Mouse (Mus musculus) intestine, postnatal 0 days (tissue): ENCODE data around the gene Micu1. TPM values are rescaled to one million over a fixed set of nuclear protein-coding genes. Genes with fewer than 3 reads are reported as not detected.
A peak's percentile ranks its signal among the peaks of the same experiment; 100 is the strongest.
"Not testable (repeated sequence)": the region's sequence is repeated elsewhere in the genome, so short reads cannot be mapped to it uniquely, and the experiment has no call there.

Source experiments
- ATAC-seq: fragments of 200-750 bp; cut with Nextera tagmentation; 2 replicates; pipeline ENCODE4 v1.8.0; 2017; ENCODE audit warnings: mild to moderate bottlenecking, moderate TSS enrichment, moderate library complexity
- H3K27ac ChIP-seq: fragments of 300-500 bp; sonication (generic); 2 replicates; pipeline ENCODE4 v1.5.1; 2014; ENCODE audit warnings: mild to moderate bottlenecking, low read depth, low read length, moderate library complexity
- H3K27me3 ChIP-seq: fragments of 300-500 bp; sonication (generic); replicated peaks from 2 replicates; pipeline ENCODE4 v1.6.1; 2014; ENCODE audit warnings: low read length, mixed read lengths; ENCODE audit not compliant: control insufficient read depth, insufficient read depth
- H3K36me3 ChIP-seq: fragments of 300-500 bp; sonication (generic); 2 replicates; pipeline ENCODE4 v1.6.1; 2014; ENCODE audit warnings: mild to moderate bottlenecking, moderate library complexity; ENCODE audit not compliant: control insufficient read depth, insufficient read depth
- H3K4me1 ChIP-seq: fragments of 300-500 bp; sonication (generic); replicated peaks from 2 replicates; pipeline ENCODE4 v1.6.1; 2014; ENCODE audit warnings: antibody characterized with exemption, low read length, mixed read lengths; ENCODE audit not compliant: control insufficient read depth, insufficient read depth
- H3K4me2 ChIP-seq: fragments of 300-500 bp; sonication (generic); replicated peaks from 2 replicates; pipeline ENCODE4 v1.6.1; 2014; ENCODE audit warnings: low read depth, mild to moderate bottlenecking, moderate library complexity
- H3K4me3 ChIP-seq: fragments of 300-500 bp; sonication (generic); 2 replicates; pipeline ENCODE4 v1.5.1; 2014; ENCODE audit warnings: low read depth, low read length
- H3K9ac ChIP-seq: fragments of 300-500 bp; sonication (generic); 2 replicates; pipeline ENCODE4 v1.6.1; 2014; ENCODE audit warnings: mild to moderate bottlenecking, low read depth, low read length
- H3K9me3 ChIP-seq: fragments of 300-500 bp; sonication (generic); 2 replicates; pipeline ENCODE4 v1.6.1; 2016; ENCODE audit warnings: mixed run types; ENCODE audit not compliant: control insufficient read depth
- CTCF ChIP-seq: sonication (generic); IDR thresholded peaks from 2 replicates; pipeline ENCODE4 v1.5.1; 2016; ENCODE audit warnings: low read depth, mild to moderate bottlenecking, control low read depth, antibody characterized with exemption, moderate library complexity
- WGBS: fragments of 180-500 bp; shearing (Covaris S2); extraction: QIAGEN DNeasy Blood & Tissue Kit; methylation state at CpG from one replicate; pipeline ENCODE4 v1.1.7; 2014; 5-methylcytosine and 5-hydroxymethylcytosine counted together
- polyA plus RNA-seq: library from polyadenylated mRNA; unstranded; fragments of >200 nt; fragmentation: Nextera tagmentation; extraction: Ambion mirVana; gene quantifications from 2 replicates; pipeline ENCODE4 v1.2.1, GENCODE M21; 2015

The Micu1 gene
- polyA plus RNA-seq, 1 experiment from 2014 or later: 57.8 TPM

DNA sequence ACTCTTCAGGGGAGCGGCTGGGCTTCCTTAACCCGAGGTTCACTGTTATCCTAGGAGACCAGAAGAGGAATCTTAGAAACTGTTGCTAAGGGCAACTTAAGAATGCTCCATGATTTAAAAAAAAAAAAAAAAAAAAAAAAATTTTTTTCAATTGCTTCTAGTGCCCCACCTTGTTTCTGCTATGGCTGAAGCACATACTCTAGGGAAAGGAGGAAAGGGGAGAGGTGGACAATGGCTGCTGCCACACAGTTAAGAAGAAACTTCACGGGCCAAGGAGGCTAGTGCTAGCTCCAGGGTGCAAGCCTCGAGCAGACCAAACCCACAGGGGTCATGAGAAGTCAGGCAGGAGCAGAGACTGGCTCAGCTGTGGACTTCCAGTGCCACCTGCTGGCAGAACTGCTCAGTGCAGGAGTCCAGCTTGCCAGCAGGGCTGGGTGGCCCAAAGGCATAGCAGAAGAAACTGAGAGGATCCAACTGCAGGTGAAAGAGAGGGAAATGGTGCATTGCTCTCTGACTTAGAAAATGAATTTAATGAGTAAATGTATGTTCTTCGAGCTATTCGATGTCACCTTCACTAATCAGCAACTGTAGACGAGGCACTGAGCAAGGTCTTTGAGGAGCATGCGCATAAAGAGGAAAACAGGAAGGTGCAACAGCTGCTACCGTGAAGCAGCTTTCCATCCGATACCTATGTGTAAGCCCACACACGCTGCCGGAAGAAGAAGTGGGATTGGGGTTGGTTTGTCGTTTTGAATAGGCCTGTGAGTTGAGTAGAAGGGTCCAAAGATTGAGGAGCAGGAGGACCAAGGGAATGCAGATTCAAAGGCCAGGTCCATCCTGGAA is 162.8 kb downstream of the Micu1 start:
- Histone ChIP-seq H3K27ac (no peak overlapping the region), H3K9ac (no peak overlapping the region), H3K27me3 (no peaks in the 10 kb centered on the region), H3K4me1 (no peaks in the 10 kb centered on the region), H3K4me2 (no peak overlapping the region), H3K36me3 (peaks cover 17% of the 10 kb centered on the region; the same call in 1 of the 2 replicates), H3K4me3 (no peak overlapping the region), H3K9me3 (no peaks in the 10 kb centered on the region)
- TF ChIP-seq CTCF: peak; percentile 100
- 41% methylated on average over 13 of the region's 13 CpGs for WGBS
- peak; percentile 67 for ATAC-seq

DNA sequence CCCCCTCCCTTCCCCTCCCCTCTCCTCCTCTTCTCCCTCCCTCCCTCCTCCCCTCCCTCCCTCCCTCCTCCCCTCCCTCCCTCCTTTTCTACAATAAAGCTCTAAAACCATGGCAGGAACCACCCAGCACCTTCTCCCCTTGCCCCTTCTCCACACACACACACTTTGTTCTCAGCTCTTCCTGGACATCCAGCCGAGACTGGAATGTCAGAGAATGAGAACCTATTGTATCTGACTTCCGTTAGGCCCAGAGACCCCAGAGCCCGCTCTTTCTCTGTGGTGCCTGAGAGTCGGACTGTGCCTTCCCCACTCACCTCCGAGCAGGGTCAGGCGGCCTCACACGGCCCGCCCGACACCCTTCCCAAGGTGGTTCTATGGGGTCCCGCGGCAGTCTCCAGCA is 166.0 kb downstream of the Micu1 start:
- Histone ChIP-seq H3K9ac (no peak overlapping the region), H3K27ac (no peak overlapping the region), H3K36me3 (peaks cover 14% of the 10 kb centered on the region; the same call in 1 of the 2 replicates), H3K27me3 (no peaks in the 10 kb centered on the region), H3K4me2 (no peak overlapping the region), H3K9me3 (no peaks in the 10 kb centered on the region), H3K4me1 (no peaks in the 10 kb centered on the region), H3K4me3 (no peak overlapping the region)
- no peak for ATAC-seq
- no peak for TF ChIP-seq CTCF
- 69% methylated on average over 11 of the region's 11 CpGs for WGBS

DNA sequence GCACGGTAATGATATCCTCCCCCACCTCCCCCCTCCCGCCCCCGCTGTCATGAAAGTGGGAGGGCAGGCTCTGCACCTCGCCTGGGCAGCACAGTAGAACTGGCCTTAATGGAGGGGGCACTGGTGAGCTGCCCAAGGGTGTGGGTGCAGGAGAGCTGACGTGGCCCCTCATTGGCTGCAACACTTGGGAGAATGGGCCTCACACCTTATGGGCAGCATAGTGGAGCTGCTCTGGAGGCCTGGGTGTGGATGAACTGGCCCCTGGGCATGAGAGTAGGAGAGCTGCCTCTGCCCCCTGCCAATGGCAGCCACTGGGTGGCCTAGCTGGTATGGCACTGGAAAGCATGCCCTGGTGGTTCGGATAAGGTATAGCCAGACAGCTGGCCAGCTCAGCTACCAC is 167.8 kb downstream of the Micu1 start:
- no peaks in the 10 kb centered on the region for H3K36me3 ChIP-seq
- H3K9me3 ChIP-seq: no peaks in the 10 kb centered on the region
- H3K4me2 ChIP-seq: no peak overlapping the region
- 0 out of 2 replicates have a peak, but pooled peaks have one; percentile 4 for TF ChIP-seq CTCF
- no peak overlapping the region for H3K4me3 ChIP-seq
- 89% methylated on average over 6 of the region's 6 CpGs for WGBS
- H3K4me1 ChIP-seq: no peaks in the 10 kb centered on the region
- no peak overlapping the region for H3K27ac ChIP-seq
- H3K9ac ChIP-seq: no peak overlapping the region
- no peak for ATAC-seq
- no peaks in the 10 kb centered on the region for H3K27me3 ChIP-seq

DNA sequence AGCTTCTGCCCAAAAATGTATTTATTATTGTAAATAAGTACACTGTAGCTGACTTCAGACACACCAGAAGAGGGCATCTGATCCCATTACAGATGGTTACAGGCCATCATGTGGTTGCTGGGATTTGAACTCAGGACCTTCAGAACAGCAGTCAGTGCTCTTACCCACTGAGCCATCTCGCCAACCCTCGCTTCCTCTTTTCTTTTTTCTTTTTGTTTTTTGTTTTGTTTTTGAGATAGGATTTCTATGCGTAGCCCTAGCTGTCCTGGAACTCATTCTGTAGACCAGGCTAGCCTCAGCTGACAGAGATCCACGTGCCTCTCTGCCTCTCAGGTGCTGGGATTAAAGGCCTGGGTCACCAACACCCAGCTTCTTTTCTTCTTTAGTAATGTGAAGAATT is 170.4 kb downstream of the Micu1 start:
- H3K27me3 ChIP-seq, H3K36me3 ChIP-seq, H3K9ac ChIP-seq, ATAC-seq, H3K4me3 ChIP-seq, H3K4me1 ChIP-seq, H3K27ac ChIP-seq, H3K9me3 ChIP-seq, H3K4me2 ChIP-seq: not testable (repeated sequence)
- WGBS: 92% methylated on average over 4 of the region's 4 CpGs

DNA sequence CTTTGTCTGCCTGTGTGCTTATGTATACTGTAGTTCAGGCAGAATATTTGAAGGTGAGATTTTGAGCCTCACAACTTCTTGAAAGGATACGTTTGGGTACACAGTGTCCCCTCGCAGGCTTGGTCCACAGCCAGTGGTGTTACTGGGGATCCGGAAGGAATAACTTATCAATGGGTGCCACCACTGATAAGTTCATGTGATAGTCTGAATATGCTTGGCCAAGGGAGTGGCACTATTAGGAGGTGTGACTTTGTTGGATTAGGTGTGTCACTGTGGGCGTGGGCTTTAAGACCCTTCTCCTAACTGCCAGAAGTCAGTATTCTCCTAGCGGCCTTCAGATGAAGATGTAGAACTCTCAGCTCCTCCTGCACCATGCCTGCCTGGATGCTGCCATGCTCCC is 170.9 kb downstream of the Micu1 start:
- 54% methylated on average over 5 of the region's 5 CpGs for WGBS
- no peaks in the 10 kb centered on the region for H3K36me3 ChIP-seq
- H3K27me3 ChIP-seq: no peaks in the 10 kb centered on the region
- no peak for TF ChIP-seq CTCF
- no peaks in the 10 kb centered on the region for H3K4me1 ChIP-seq
- H3K4me2 ChIP-seq: no peak overlapping the region
- no peaks in the 10 kb centered on the region for H3K9me3 ChIP-seq
- H3K27ac ChIP-seq: no peak overlapping the region
- ATAC-seq: no peak
- no peak overlapping the region for H3K4me3 ChIP-seq
- H3K9ac ChIP-seq: no peak overlapping the region

DNA sequence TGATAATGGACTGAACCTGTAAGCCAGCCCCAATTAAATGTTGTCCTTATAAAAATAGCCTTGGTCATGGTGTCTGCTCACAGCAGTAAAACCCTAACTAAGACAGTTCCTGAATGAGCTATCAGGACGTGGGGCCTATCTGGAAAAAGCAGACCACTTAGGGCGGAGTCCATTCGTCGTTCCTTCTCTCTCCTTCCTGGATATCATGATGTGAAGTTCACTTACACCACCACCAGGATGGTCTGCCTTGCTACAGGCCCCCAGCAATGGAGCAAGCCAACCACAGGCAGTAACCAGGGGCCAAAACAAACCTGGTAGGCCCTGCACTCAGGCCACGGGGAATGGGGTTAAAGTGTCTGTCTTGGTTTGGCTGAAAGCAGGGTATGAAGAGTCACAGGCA is 171.3 kb downstream of the Micu1 start:
- no peaks in the 10 kb centered on the region for H3K27me3 ChIP-seq
- ATAC-seq: no peak
- no peaks in the 10 kb centered on the region for H3K4me1 ChIP-seq
- no peak overlapping the region for H3K4me2 ChIP-seq
- H3K4me3 ChIP-seq: no peak overlapping the region
- H3K9ac ChIP-seq: no peak overlapping the region
- WGBS: 54% methylated on average over 5 of the region's 5 CpGs
- H3K27ac ChIP-seq: no peak overlapping the region
- peak; percentile 16; the same call in 1 of the 2 replicates for TF ChIP-seq CTCF
- H3K36me3 ChIP-seq: no peaks in the 10 kb centered on the region
- no peaks in the 10 kb centered on the region for H3K9me3 ChIP-seq
